Mouse (Mus musculus) mammary gland, adult 2 months (tissue): ENCODE results near the gene Mab21l1. TPM values are rescaled to one million over a fixed set of nuclear protein-coding genes. Genes with fewer than 3 reads are reported as not detected.

Experiments
- polyA plus RNA-seq: library from polyadenylated mRNA; depleted of rRNA; stranded (reverse); fragments of >200 nt; gene quantifications from 2 replicates; pipeline ENCODE4 v1.2.3, GENCODE M21; 2012; ENCODE audit warnings: low replicate concordance; rRNA removed

The Mab21l1 gene
- polyA plus RNA-seq: 0.68 and 1.2 TPM in 2 replicates

DNA sequence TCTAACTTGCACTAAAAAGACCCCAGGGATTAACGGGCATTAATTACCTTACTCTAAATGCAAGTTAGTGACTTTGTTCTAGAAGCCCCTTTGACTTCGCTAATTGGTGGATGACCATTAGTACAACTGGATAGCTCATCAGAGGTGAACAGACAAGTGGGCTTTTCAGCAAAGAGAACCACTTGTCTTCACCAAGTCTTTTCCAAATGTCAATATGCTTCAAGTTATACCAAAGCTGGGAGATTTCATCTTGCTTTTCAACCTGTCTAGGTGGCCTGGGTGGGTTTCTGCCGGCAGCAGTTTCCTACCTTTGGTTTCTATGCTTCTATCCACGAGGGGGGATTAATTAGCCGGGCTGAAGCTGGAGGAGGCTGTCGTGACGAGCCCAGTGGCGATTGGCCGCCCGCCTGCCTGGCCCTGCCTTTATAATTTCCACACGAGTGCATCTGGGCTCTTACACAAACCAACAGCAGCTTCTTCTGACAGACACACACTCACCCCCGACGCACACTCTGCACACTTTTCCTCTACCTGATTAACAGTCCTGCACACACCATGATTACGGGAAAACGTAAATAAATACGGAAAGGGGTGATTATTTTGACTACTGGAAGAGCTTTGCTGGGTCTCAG is at the start of gene Mab21l1:
TSS of gene Mab21l1 (plus strand) at position 455 of the 632 bp plus-strand sequence.

